Mouse (Mus musculus) liver, embryonic 14.5 days (tissue): ENCODE measurements around the gene Iqsec3.

Experiments
- CTCF ChIP-seq: IDR thresholded peaks from 2 replicates; pipeline ENCODE4 v1.5.1; 2016; ENCODE audit warnings: antibody characterized with exemption, low read depth, control low read depth
- EP300 ChIP-seq: IDR thresholded peaks from 2 replicates; pipeline ENCODE4 v1.6.1; 2016; ENCODE audit warnings: antibody characterized with exemption, low read depth

GRCm38 (mm10) chr6:121457381-121457780, 16.1 kb downstream of the Iqsec3 start:
- TF ChIP-seq CTCF (no peak), EP300 (no peak)
